Mouse (Mus musculus): ENCODE measurements at regions not wholly inside any gene's neighbourhood (a gene's known extent, or its start where the extent isn't known, plus 50 kb on each side); places are given as distances from the start of the nearest gene placed in this dataset.

GRCm38 (mm10) chr5:118504170-118504569, 56.3 kb upstream of the Med13l start:
- TF ChIP-seq POLR2A (IDR thresholded peaks at IDR 0.05; ENCODE audit: insufficient read depth, low read depth, low read length) (no peak), CTCF (IDR thresholded peaks at IDR 0.05; ENCODE audit: insufficient read depth, low read depth, low read length) (no peak)
